In the genomic region with DNA sequence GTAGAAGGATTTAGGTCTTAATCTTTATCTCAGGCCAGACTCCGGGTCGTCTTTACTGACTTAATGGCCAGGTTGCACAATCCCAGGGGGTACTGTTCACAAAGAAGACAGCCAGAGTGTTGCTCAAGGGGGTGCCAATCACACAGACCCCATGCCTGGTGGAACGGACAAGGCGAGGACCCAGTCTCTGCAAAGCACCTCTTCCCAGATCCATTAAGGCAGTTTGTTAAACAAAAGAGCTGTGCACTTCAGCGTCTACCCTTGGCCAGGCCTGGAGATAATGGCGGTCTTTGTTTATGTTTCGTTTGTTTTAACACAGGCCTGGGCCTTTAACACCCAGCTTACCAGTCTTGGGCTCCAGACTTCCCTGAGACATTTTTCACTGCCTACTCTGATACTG, we compare ENCODE assay signal across 13 mouse cellular contexts. TPM values are rescaled to one million over a fixed set of nuclear protein-coding genes. Genes with fewer than 3 reads are reported as not detected.
A peak's percentile ranks its signal among the peaks of the same experiment; 100 is the strongest.
DNase-seq lines count a peak whose midpoint lies in the region; ATAC-seq lines count a peak whose summit lies in the region.
"Had no signal": no experiment of that assay in that cellular context is flagged by ENCODE, and none has a peak within 500 bp of the region (broad histone marks: within the 10 kb centered on the region; RNA-seq: fewer than 3 reads in every experiment).

No protein-coding gene starts in this region.

- no peaks in the 10 kb centered on the region for H3K36me3 ChIP-seq in heart, embryonic 11.5 days (ENCODE audit: control insufficient read depth, insufficient read depth, low read length)
- no peaks in the 10 kb centered on the region for H3K36me3 ChIP-seq in lung, embryonic 16.5 days (ENCODE audit: control insufficient read depth, insufficient read depth, low read length)
- H3K36me3 ChIP-seq in kidney, embryonic 14.5 days (ENCODE audit: control insufficient read depth, insufficient read depth, low read length), result no peaks in the 10 kb centered on the region
- H3K36me3 ChIP-seq: heart, embryonic 15.5 days; liver, embryonic 15.5 days had no signal

- H3K4me3 ChIP-seq in heart, embryonic 11.5 days (ENCODE audit: low read depth, low read length), result no peak overlapping the region
- no peak overlapping the region for H3K4me3 ChIP-seq in lung, embryonic 16.5 days (ENCODE audit: low read length)
- H3K4me3 ChIP-seq in kidney, embryonic 14.5 days (ENCODE audit: low read length), result no peak overlapping the region
- H3K4me3 ChIP-seq: heart, embryonic 15.5 days; liver, embryonic 15.5 days had no signal

- H3K9ac ChIP-seq in heart, embryonic 11.5 days (ENCODE audit: low read depth, low read length), result peak overlapping the region; percentile 52; the same call in 1 of the 2 replicates
- H3K9ac ChIP-seq in lung, embryonic 16.5 days (ENCODE audit: low read length), result no peak overlapping the region
- no peak overlapping the region for H3K9ac ChIP-seq in kidney, embryonic 14.5 days (ENCODE audit: low read depth, low read length)
- H3K9ac ChIP-seq: forebrain, postnatal 0 days; heart, embryonic 15.5 days; liver, embryonic 15.5 days had no signal

- ATAC-seq in heart, embryonic 11.5 days (replicated peaks; ENCODE audit: insufficient number of reproducible peaks, low FRiP score, low TSS enrichment), result no peak
- ATAC-seq in lung, embryonic 16.5 days (ENCODE audit: low read depth), result no peak
- ATAC-seq in kidney, embryonic 14.5 days (ENCODE audit: low FRiP score, low TSS enrichment), result no peak
- ATAC-seq: forebrain, postnatal 0 days had no signal

- H3K4me2 ChIP-seq in heart, embryonic 11.5 days, result peak overlapping the region; percentile 81
- H3K4me2 ChIP-seq in lung, embryonic 16.5 days (ENCODE audit: low read depth, low read length), result 0 out of 2 replicates have a peak overlapping the region, but pooled peaks have one; percentile 1
- no peak overlapping the region for H3K4me2 ChIP-seq in kidney, embryonic 14.5 days (replicated peaks; ENCODE audit: low read depth, low read length)
- H3K4me2 ChIP-seq: liver, embryonic 15.5 days had no signal

- 13% methylated on average over 7 of the region's 7 CpGs for WGBS in heart, embryonic 11.5 days (ENCODE audit: insufficient replicate concordance)
- WGBS in lung, embryonic 16.5 days, result 18% methylated on average over 7 of the region's 7 CpGs
- 27% methylated on average over 7 of the region's 7 CpGs for WGBS in kidney, embryonic 14.5 days

- peak overlapping the region; percentile 55; the same call in 1 of the 2 replicates for H3K27ac ChIP-seq in heart, embryonic 11.5 days (ENCODE audit: low read depth, low read length)
- peak overlapping the region; percentile 46; the same call in 1 of the 2 replicates for H3K27ac ChIP-seq in lung, embryonic 16.5 days (ENCODE audit: low read length)
- no peak overlapping the region for H3K27ac ChIP-seq in kidney, embryonic 14.5 days (ENCODE audit: low read depth, low read length)
- H3K27ac ChIP-seq: kidney, postnatal 0 days had no signal

- DNase-seq in heart, adult 9 months (ENCODE audit: low spot score in 2 of 2), result no peak
- no peak for DNase-seq in lung, postnatal 25 days (ENCODE audit: low spot score)
- peak; percentile 61 for DNase-seq in embryo, embryonic 10.5 days (ENCODE audit: low spot score)
- DNase-seq in retina, postnatal 1 day, result peak; percentile 35
- no peak for DNase-seq in gastrocnemius, postnatal 4 days (ENCODE audit: low spot score in 2 of 2)
- DNase-seq: adrenal gland, postnatal 14 days; forebrain, postnatal 0 days had no signal

- peaks cover 18% of the 10 kb centered on the region for H3K4me1 ChIP-seq in heart, embryonic 11.5 days (ENCODE audit: control insufficient read depth, insufficient read depth, low read length)
- H3K4me1 ChIP-seq in lung, embryonic 16.5 days (replicated peaks; ENCODE audit: control insufficient read depth, insufficient read depth, low read length), result peaks cover 17% of the 10 kb centered on the region
- H3K4me1 ChIP-seq in kidney, embryonic 14.5 days (ENCODE audit: control insufficient read depth, insufficient read depth, low read length), result peaks cover 7% of the 10 kb centered on the region; the same call in 1 of the 2 replicates

- H3K9me3 ChIP-seq in heart, embryonic 11.5 days (replicated peaks; ENCODE audit: control insufficient read depth, low read length), result no peaks in the 10 kb centered on the region
- no peaks in the 10 kb centered on the region for H3K9me3 ChIP-seq in lung, embryonic 16.5 days (ENCODE audit: control insufficient read depth, low read length)
- H3K9me3 ChIP-seq in kidney, embryonic 14.5 days (ENCODE audit: control insufficient read depth, low read length), result no peaks in the 10 kb centered on the region
- H3K9me3 ChIP-seq: heart, embryonic 15.5 days; liver, embryonic 15.5 days had no signal

- H3K27me3 ChIP-seq in heart, embryonic 11.5 days (ENCODE audit: control insufficient read depth, insufficient read depth, low read length), result no peaks in the 10 kb centered on the region
- no peaks in the 10 kb centered on the region for H3K27me3 ChIP-seq in lung, embryonic 16.5 days (ENCODE audit: control insufficient read depth, insufficient read depth, low read depth, low read length)
- no peaks in the 10 kb centered on the region for H3K27me3 ChIP-seq in kidney, embryonic 14.5 days (ENCODE audit: control insufficient read depth, insufficient read depth, low read length)
- H3K27me3 ChIP-seq: heart, embryonic 15.5 days had no signal

RNA-seq across cellular contexts. Expression of a gene that starts 3.9 kb away (rescaled TPM):
- 27.1 and 30.4 TPM in 2 replicates for polyA plus RNA-seq in heart, embryonic 11.5 days (2014; fragmentation: Nextera tagmentation; extraction: Ambion mirVana)
- 19.4 and 20.8 TPM in 2 replicates for polyA plus RNA-seq in lung, embryonic 16.5 days (2015; fragmentation: Nextera tagmentation; extraction: Ambion mirVana)
- 10 to 100 TPM; 15.4 to 17.7 TPM for total RNA-seq in gastrocnemius, postnatal 4 days (2021)
- polyA plus RNA-seq in kidney, embryonic 14.5 days (2014; fragmentation: Nextera tagmentation; extraction: Ambion mirVana), result 25.4 and 28.0 TPM in 2 replicates

Comparison
In these comparisons a context has a peak if more than half of its experiments do, and no peak if none do; other contexts are left out.
1. DNase-seq: peak in embryo, embryonic 10.5 days (single experiment) and retina, postnatal 1 day (single experiment); none in heart, adult 9 months (0 of 2), lung, postnatal 25 days (single experiment) and gastrocnemius, postnatal 4 days (0 of 2).